Mouse (Mus musculus): Measurements from ENCODE around the gene Pde10a. TPM values are rescaled to one million over a fixed set of nuclear protein-coding genes. Genes with fewer than 3 reads are reported as not detected.

Gene Pde10a
- polyA plus RNA-seq, 1 experiment from 2014 or later = 12.5 TPM

- Histone ChIP-seq H3K4me1 (0 out of 2 replicates have a peak, but pooled peaks cover 1% of the 10 kb centered on the region), H3K27me3 (replicated peaks) (no peaks in the 10 kb centered on the region), H3K4me3 (replicated peaks) (no peak overlapping the region), H3K9me3 (replicated peaks) (no peaks in the 10 kb centered on the region), H3K4me2 (no peak overlapping the region), H3K9ac (replicated peaks) (no peak overlapping the region), H3K27ac (replicated peaks) (no peak overlapping the region), H3K36me3 (no peaks in the 10 kb centered on the region)
- no peak for ATAC-seq (ENCODE audit: low FRiP score)
- WGBS = 63% methylated on average over 5 of the region's 5 CpGs
Observed at GRCm38 (mm10) chr17:8910571-8910970, 385.4 kb downstream of the Pde10a start.

- no peak for ATAC-seq (ENCODE audit: low FRiP score)
- Histone ChIP-seq H3K9ac (replicated peaks) (no peak overlapping the region), H3K4me3 (replicated peaks) (no peak overlapping the region), H3K27ac (replicated peaks) (no peak overlapping the region), H3K36me3 (no peaks in the 10 kb centered on the region), H3K4me2 (no peak overlapping the region), H3K4me1 (no peaks in the 10 kb centered on the region), H3K27me3 (replicated peaks) (no peaks in the 10 kb centered on the region), H3K9me3 (replicated peaks) (no peaks in the 10 kb centered on the region)
- WGBS = 82% methylated on average over 3 of the region's 3 CpGs
Observed at GRCm38 (mm10) chr17:8912933-8913332, 387.8 kb downstream of the Pde10a start.

- Histone ChIP-seq H3K4me2 (no peak overlapping the region), H3K9me3 (replicated peaks) (no peaks in the 10 kb centered on the region), H3K36me3 (no peaks in the 10 kb centered on the region), H3K4me3 (replicated peaks) (no peak overlapping the region), H3K9ac (replicated peaks) (no peak overlapping the region), H3K27me3 (replicated peaks) (no peaks in the 10 kb centered on the region), H3K27ac (replicated peaks) (no peak overlapping the region), H3K4me1 (no peaks in the 10 kb centered on the region)
- no peak for ATAC-seq (ENCODE audit: low FRiP score)
Observed at GRCm38 (mm10) chr17:8915693-8916092, 390.5 kb downstream of the Pde10a start.

DNA sequence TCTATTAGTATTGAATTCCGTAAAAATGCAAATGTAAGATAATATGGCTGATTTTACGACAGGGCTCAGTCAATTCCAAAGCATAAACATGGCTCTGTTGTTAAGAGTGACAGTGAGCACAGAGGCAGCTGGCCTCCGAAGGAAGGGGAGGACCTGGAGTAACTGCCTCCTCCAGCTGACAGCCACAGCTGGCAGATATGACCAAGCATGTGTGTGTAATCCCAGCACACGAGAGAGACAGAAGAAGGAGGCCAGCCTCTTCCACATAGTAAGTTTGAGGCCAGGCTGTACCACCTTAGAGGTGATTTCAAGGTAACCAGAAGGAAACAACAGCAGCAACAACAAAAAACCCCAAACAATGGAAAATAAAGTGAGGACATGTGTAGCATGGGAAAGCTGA is 397.9 kb downstream of the Pde10a start:
- ATAC-seq (ENCODE audit: low FRiP score) = no peak
- H3K4me1 ChIP-seq = peaks cover 15% of the 10 kb centered on the region
- no peaks in the 10 kb centered on the region for H3K9me3 ChIP-seq (replicated peaks)
- H3K27ac ChIP-seq (replicated peaks) = no peak overlapping the region
- H3K4me3 ChIP-seq (replicated peaks) = no peak overlapping the region
- no peaks in the 10 kb centered on the region for H3K36me3 ChIP-seq
- 32% methylated on average over 4 of the region's 4 CpGs for WGBS
- no peaks in the 10 kb centered on the region for H3K27me3 ChIP-seq (replicated peaks)
- H3K9ac ChIP-seq (replicated peaks) = no peak overlapping the region
- H3K4me2 ChIP-seq = no peak overlapping the region

GRCm38 (mm10) chr17:8923727-8924126 is 398.6 kb downstream of the Pde10a start:
- no peak for ATAC-seq (ENCODE audit: low FRiP score)
- H3K27me3 ChIP-seq (replicated peaks) = no peaks in the 10 kb centered on the region
- no peak overlapping the region for H3K4me2 ChIP-seq
- WGBS = 55% methylated on average over 8 of the region's 8 CpGs
- no peak overlapping the region for H3K9ac ChIP-seq (replicated peaks)
- no peaks in the 10 kb centered on the region for H3K36me3 ChIP-seq
- H3K9me3 ChIP-seq (replicated peaks) = no peaks in the 10 kb centered on the region
- H3K27ac ChIP-seq (replicated peaks) = no peak overlapping the region
- peaks cover 21% of the 10 kb centered on the region for H3K4me1 ChIP-seq
- H3K4me3 ChIP-seq (replicated peaks) = no peak overlapping the region

GRCm38 (mm10) chr17:8925819-8926383 is 400.7 kb downstream of the Pde10a start:
- no peak for ATAC-seq (ENCODE audit: low FRiP score)
- Histone ChIP-seq H3K27me3 (replicated peaks) (no peaks in the 10 kb centered on the region), H3K36me3 (no peaks in the 10 kb centered on the region), H3K4me1 (peaks cover 27% of the 10 kb centered on the region), H3K4me3 (replicated peaks) (no peak overlapping the region), H3K9ac (replicated peaks) (no peak overlapping the region), H3K9me3 (replicated peaks) (no peaks in the 10 kb centered on the region), H3K4me2 (no peak overlapping the region), H3K27ac (replicated peaks) (no peak overlapping the region)
- WGBS = 53% methylated on average over 10 of the region's 10 CpGs

DNA sequence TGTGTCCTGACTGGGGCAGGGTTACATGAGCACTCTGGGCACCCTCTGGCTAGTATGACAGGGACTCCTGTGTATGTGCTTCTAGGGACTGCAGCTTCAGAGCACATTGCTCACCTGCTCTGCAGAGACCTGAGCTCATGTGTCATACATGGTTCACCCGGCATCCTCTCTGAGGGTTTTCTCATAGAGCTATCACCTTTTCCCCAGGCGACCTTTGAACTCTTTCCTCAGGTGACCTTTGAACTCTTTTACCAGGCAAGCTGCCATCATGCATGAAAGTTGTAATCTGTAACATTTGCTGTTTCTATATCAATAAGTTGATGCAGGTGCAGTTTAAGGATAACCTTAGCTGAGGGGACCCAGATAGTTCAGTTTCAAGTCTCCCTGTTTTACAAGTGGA is 403.4 kb downstream of the Pde10a start:
- Histone ChIP-seq H3K27me3 (replicated peaks) (no peaks in the 10 kb centered on the region), H3K4me1 (peaks cover 27% of the 10 kb centered on the region), H3K9me3 (replicated peaks) (no peaks in the 10 kb centered on the region), H3K4me3 (replicated peaks) (no peak overlapping the region), H3K36me3 (no peaks in the 10 kb centered on the region), H3K4me2 (no peak overlapping the region), H3K9ac (replicated peaks) (no peak overlapping the region), H3K27ac (replicated peaks) (no peak overlapping the region)
- 52% methylated on average over 2 of the region's 2 CpGs for WGBS
- no peak for ATAC-seq (ENCODE audit: low FRiP score)

DNA sequence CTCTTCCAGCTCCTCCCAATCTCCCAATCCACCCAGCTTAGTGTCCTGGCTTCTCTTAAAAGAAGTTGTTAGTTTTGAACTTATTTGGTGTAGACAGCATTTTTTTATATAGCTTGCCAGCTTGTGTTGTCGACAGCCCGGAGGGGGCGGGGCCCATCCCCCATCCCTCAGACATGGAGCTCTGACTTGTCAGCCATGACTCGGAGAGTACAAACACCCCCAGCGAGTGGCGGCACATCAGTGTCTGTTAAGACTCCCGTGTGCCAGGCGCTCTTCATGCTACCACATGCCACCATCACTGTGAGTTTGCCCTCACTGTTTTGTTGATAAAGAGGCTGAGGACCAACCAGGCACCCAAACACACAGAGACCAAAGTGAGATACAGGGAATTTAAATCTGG is 404.5 kb downstream of the Pde10a start:
- 0 out of 2 replicates have a peak, but pooled peaks have one; percentile 31 for ATAC-seq (ENCODE audit: low FRiP score)
- Histone ChIP-seq H3K27ac (replicated peaks) (no peak overlapping the region), H3K4me3 (replicated peaks) (no peak overlapping the region), H3K9ac (replicated peaks) (no peak overlapping the region), H3K4me2 (no peak overlapping the region), H3K4me1 (peaks cover 27% of the 10 kb centered on the region), H3K9me3 (replicated peaks) (no peaks in the 10 kb centered on the region), H3K36me3 (no peaks in the 10 kb centered on the region), H3K27me3 (replicated peaks) (no peaks in the 10 kb centered on the region)
- 46% methylated on average over 8 of the region's 8 CpGs for whole genome bisulfite sequencing

GRCm38 (mm10) chr17:8935604-8936003 is 410.4 kb downstream of the Pde10a start:
- no peak overlapping the region for H3K9ac ChIP-seq (replicated peaks)
- H3K9me3 ChIP-seq (replicated peaks) = no peaks in the 10 kb centered on the region
- H3K27me3 ChIP-seq (replicated peaks) = no peaks in the 10 kb centered on the region
- no peak overlapping the region for H3K4me3 ChIP-seq (replicated peaks)
- no peaks in the 10 kb centered on the region for H3K36me3 ChIP-seq
- H3K27ac ChIP-seq (replicated peaks) = no peak overlapping the region
- WGBS = 34% methylated on average over 12 of the region's 12 CpGs
- peak overlapping the region; percentile 19 for H3K4me2 ChIP-seq
- ATAC-seq (ENCODE audit: low FRiP score) = peak; percentile 70; the same call in 1 of the 2 replicates
- H3K4me1 ChIP-seq = no peaks in the 10 kb centered on the region

- H3K4me1 ChIP-seq = no peaks in the 10 kb centered on the region
- H3K9me3 ChIP-seq (replicated peaks) = no peaks in the 10 kb centered on the region
- no peak for ATAC-seq (ENCODE audit: low FRiP score)
- no peaks in the 10 kb centered on the region for H3K27me3 ChIP-seq (replicated peaks)
- H3K27ac ChIP-seq (replicated peaks) = no peak overlapping the region
- 6% methylated on average over 4 of the region's 4 CpGs for WGBS
- no peak overlapping the region for H3K4me2 ChIP-seq
- H3K9ac ChIP-seq (replicated peaks) = no peak overlapping the region
- H3K4me3 ChIP-seq (replicated peaks) = no peak overlapping the region
- peaks cover under 1% of the 10 kb centered on the region; the same call in 1 of the 2 replicates for H3K36me3 ChIP-seq
Observed at GRCm38 (mm10) chr17:8936603-8937002, 411.4 kb downstream of the Pde10a start.

GRCm38 (mm10) chr17:8951588-8951987 is 426.4 kb downstream of the Pde10a start:
- ATAC-seq (ENCODE audit: low FRiP score) = no peak
- WGBS = 82% methylated on average over 5 of the region's 5 CpGs
- Histone ChIP-seq H3K27me3 (replicated peaks) (no peaks in the 10 kb centered on the region), H3K4me2 (no peak overlapping the region), H3K4me1 (no peaks in the 10 kb centered on the region), H3K9me3 (replicated peaks) (no peaks in the 10 kb centered on the region), H3K36me3 (peaks cover 42% of the 10 kb centered on the region), H3K4me3 (replicated peaks) (no peak overlapping the region), H3K9ac (replicated peaks) (no peak overlapping the region), H3K27ac (replicated peaks) (no peak overlapping the region)

GRCm38 (mm10) chr17:8952951-8953350 is 427.8 kb downstream of the Pde10a start:
- no peaks in the 10 kb centered on the region for H3K4me1 ChIP-seq
- no peak overlapping the region for H3K9ac ChIP-seq (replicated peaks)
- ATAC-seq (ENCODE audit: low FRiP score) = no peak
- H3K9me3 ChIP-seq (replicated peaks) = no peaks in the 10 kb centered on the region
- 87% methylated on average over 8 of the region's 8 CpGs for WGBS
- H3K27me3 ChIP-seq (replicated peaks) = no peaks in the 10 kb centered on the region
- H3K4me2 ChIP-seq = no peak overlapping the region
- H3K4me3 ChIP-seq (replicated peaks) = no peak overlapping the region
- H3K36me3 ChIP-seq = peaks cover 42% of the 10 kb centered on the region
- no peak overlapping the region for H3K27ac ChIP-seq (replicated peaks)

- no peak overlapping the region for H3K4me2 ChIP-seq
- peaks cover 25% of the 10 kb centered on the region for H3K36me3 ChIP-seq
- no peaks in the 10 kb centered on the region for H3K4me1 ChIP-seq
- H3K4me3 ChIP-seq (replicated peaks) = no peak overlapping the region
- no peak overlapping the region for H3K9ac ChIP-seq (replicated peaks)
- no peaks in the 10 kb centered on the region for H3K27me3 ChIP-seq (replicated peaks)
- no peak for ATAC-seq (ENCODE audit: low FRiP score)
- H3K27ac ChIP-seq (replicated peaks) = no peak overlapping the region
- WGBS = 83% methylated on average over 6 of the region's 6 CpGs
- no peaks in the 10 kb centered on the region for H3K9me3 ChIP-seq (replicated peaks)
Observed at GRCm38 (mm10) chr17:8958125-8958524, 433.0 kb downstream of the Pde10a start.

All from neural tube, embryonic 15.5 days (tissue).